Mouse (Mus musculus) embryonic fibroblast, embryonic 13.5 days (primary cell): ENCODE measurements around the gene Lrrfip1.

Source experiments
- CTCF ChIP-seq: IDR thresholded peaks from 2 replicates; pipeline ENCODE4 v1.5.1; 2011; ENCODE audit warnings: mild to moderate bottlenecking, control low read depth, low read length, moderate library complexity, borderline replicate concordance; ENCODE audit not compliant: insufficient read depth
- POLR2A ChIP-seq: IDR thresholded peaks from 2 replicates; pipeline ENCODE4 v1.6.1; 2011; ENCODE audit warnings: low read depth, mild to moderate bottlenecking, control low read depth, low read length, moderate library complexity

DNA sequence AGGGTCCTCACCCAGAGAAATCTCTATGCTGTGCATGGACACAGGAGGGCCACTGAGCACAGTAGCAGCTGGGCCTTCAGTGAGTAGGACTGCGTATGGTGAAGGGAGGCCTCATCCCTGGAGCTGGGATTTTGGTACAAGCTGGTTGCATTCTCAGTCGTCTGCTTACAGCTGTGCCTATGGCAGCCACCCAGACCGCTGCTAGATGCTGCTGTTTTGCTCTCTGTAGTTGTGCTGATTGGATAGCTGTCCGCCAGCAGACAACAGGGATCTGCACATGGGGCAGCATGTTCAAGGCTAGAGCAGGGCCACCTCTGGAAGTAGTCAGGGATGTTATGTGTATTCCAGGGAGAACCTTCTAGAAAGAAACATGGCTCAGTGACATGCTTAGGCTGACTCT, 33.0 kb downstream of the Lrrfip1 start:
- no peak for TF ChIP-seq CTCF
- TF ChIP-seq POLR2A = no peak
